Mouse (Mus musculus) right cerebral cortex, postnatal 10 days (tissue): ENCODE results near the gene Mdm2.
"Not testable (repeated sequence)": the region's sequence is repeated elsewhere in the genome, so short reads cannot be mapped to it uniquely, and the experiment has no call there.

ENCODE experiments used
- DNase-seq, 2 experiments: peaks; one replicate each; pipeline ENCODE4 v3.0.0; 2021; ENCODE audit warnings: low spot score in 2 of 2

The Mdm2 gene

DNA sequence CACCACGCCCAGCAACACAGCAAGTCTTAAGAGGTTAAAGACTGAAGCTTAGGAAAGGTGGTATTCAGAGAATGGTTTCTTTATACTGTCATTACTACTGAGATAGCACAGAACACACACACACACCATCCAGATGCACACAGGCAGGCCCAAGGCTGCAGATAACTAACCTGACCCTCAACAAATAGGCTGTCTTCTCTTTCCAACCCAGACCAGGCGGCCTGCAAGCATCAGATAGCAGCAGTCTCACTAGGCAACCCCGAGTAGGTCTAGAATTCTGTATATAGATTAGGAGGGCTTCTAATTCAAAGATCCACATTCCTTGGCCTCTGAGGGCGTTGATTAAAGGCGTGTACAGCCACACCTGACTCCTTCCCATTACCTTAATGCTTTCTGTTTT is 21.6 kb upstream of the Mdm2 start:
- no peak for DNase-seq

DNA sequence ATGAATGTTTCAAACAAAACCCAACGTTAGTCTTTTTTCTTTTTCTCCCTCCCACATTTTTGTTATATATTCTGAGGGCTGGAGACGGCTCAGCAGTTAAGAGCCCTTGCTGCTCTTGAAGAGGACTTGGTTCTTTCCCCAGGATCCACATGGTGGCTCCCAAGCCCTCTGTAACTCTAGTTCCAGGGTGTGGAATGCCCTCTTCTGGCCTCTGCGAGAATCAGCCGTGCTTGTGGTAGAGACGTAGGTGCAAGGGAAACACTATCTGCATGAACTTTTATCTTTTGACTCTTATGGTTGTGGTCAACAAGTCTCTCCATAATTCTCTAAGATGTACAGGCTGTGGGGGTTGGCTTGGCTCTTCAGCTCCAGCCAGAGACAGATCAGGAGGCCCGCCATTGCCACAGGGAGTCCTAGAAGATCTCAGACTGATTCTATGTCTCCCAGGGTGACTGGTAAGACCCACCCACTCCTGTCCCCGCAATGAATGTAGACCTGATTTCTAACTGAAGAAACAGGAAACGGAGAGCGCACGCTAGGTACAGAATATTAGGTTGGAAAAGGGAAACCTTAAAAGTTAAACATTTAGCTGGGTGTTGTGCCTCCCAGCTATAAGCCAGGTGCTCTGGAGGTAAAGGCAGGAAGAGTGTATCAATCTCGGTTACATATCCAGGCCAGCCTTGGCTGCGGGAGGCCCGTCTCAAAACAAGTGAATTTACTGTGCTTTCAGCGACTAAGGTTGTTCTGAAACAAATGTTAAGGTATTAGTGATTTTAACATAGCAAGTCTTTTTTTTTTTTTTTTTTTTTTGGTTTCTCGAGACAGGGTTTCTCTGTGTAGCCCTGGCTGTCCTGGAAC is 20.9 kb upstream of the Mdm2 start:
- peak in 1 of 2 experiments; percentile 67 for DNase-seq

GRCm38 (mm10) chr10:117730637-117731203 is 20.2 kb upstream of the Mdm2 start:
- no peak for DNase-seq

GRCm38 (mm10) chr10:117730140-117730539 is 19.6 kb upstream of the Mdm2 start:
- no peak for DNase-seq

DNA sequence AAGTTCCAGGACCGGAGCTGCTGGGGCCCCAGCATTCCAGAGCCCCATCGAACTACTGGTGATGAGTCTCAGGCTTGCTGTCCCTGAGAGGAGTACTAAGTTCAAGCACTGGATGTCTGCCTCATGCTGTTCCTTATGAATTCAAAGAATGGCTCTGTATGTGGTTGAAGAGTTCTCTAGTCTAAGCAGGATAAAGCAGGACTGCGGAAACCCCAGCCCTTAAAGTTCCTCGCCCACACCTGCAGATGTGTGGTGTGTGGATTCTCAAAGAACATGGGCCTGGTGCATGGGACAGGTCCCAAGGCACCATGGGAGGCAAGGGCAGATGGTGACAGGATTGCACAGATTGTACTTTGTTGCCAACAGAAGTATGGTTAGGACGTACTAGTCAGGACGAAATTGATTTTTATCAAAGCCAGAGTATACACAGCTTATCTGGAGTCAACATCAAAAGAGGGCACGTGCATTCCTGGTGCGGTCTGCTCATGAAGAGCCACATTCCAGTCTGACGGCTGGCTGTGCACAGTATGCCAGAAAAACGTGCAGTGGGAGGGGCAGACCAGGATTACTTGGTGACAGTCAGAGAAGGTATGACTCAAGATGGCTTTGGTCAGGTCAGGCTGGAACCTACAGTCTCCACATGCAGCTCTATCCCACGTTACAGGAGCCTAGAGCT is 18.7 kb upstream of the Mdm2 start:
- DNase-seq: no peak

DNA sequence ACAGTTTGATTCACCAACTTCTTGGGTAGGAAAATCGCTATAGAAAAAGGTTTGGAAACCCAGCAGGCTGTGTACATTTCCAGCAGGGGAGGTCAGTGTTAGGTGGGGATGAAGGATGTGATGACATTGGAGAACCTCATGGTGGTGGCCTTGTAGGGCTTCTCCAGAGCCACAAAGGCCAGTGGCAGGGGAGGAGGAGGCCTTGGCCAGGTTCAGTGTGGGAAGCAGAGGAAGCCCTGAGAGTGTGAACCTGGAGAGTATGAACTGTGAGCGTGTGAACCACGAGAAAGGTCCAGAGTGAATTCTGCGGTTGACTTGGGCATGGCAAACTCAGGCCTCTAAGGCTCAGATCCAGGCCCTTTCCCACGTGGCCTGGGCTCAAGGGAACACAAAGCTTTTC is 18.0 kb upstream of the Mdm2 start:
- no peak for DNase-seq

DNA sequence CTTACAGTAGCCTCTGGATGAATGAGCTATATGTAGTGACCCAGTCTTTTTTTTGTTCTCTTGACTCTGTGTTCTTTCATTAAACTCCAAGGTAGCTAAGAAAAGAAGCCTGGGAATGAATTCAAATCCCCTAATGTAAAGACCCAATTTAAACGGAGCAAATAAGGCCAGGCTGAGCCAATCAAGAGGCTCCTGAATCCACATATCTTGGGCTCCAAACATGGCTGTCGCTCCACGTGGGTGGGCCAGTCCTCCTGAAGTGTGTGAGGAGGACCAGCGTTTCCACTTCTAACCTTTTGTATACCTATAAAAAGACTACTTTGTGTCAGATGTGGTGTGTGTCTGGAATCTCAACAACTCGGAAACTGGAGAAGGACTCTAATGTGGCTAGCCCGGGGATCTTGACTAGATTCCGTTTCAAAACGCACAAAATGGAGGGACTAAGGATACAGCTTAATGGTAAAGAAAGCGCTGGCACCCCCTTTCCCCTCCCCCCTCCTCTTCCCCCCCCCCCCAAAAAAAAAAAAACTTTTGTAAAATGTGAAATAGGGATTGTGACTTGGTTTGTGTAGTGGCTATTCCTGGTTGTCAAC is 17.1 kb upstream of the Mdm2 start:
- no peak for DNase-seq

GRCm38 (mm10) chr10:117726888-117727385 is 16.4 kb upstream of the Mdm2 start:
- no peak for DNase-seq

DNA sequence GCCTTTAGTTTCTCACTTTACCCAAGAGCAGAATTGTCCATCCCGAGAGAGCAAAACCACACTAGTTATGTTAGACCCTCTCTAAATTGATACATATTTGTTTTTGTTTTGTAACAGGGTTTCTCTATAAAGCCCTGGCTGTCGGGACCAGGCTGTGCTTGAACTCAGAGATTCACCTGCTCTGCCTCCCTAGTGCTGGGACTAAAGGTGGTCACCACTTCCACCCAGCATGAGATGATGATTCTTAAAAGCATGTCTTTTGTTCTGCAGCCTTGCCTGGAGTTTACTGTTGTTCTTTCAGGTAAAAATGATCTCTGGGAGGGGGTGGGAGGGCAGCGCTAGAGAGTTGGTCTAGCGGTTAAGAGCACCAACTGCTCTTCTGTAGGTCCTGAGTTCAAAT is 15.8 kb upstream of the Mdm2 start:
- DNase-seq: no peak

DNA sequence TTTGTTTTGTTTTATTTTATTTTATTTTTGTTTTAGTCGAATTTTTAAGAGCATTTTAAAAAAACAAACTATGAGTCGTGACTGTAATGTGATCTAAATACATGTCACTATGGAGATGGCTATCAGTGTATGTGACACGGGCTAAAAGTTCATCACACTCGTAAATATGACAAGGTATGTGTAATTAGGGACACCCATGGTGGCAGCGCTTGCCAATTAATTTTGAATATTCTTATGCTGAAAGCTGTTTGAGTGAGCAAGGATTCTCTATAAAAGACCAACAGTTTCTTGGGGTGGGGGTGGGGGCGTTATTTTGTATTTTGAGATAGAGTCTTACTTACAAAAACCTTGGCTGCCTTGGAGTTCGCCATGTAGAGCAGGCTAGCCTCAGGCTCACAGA is 15.1 kb upstream of the Mdm2 start:
- DNase-seq: no peak

DNA sequence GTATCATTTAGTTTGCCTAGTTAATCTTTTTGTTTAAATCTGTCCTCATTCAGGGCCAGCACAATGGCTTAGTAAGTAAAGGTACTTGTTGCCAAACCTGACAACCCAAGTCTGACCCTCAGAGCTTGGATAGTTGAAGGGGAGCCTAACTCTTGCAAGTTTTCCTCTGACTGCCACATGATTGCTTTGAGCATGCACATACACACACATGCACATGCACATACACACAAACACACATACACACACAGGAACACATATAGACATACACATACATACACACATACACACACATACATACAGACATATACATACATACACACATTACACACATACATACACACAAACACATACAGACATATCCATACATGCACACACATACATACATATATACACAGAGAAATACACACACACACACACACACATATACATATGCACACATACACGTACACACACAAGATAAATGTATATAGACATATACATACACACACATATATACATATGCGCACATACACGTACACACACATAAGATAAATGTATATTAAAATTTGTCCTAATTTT is 14.3 kb upstream of the Mdm2 start:
- DNase-seq: no peak

DNA sequence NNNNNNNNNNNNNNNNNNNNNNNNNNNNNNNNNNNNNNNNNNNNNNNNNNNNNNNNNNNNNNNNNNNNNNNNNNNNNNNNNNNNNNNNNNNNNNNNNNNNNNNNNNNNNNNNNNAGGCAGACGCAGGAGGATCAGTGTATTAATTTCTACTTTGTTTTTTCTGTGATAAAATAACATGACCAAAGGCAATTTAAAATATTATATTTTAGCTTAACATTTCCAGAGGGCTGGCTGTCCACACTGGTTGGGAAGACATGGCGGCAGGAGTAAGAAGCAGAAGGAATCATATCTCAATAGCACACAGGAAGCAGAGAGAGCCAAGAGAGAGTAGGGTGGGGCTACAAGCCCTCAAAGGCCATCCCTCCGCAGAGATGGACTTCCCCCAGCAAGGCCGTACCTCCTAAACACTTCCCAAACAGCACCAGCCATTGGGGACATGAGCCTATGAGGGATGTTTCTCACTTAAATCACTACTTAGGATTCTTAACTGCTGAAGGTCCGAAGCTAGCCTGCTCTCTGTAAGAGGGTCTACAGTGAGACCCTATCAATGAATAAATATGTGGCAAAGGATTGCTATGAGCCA is 13.7 kb upstream of the Mdm2 start:
- DNase-seq: no peak

GRCm38 (mm10) chr10:117718161-117719119 is 7.9 kb upstream of the Mdm2 start:
- DNase-seq: peak; percentile 75 to 76

DNA sequence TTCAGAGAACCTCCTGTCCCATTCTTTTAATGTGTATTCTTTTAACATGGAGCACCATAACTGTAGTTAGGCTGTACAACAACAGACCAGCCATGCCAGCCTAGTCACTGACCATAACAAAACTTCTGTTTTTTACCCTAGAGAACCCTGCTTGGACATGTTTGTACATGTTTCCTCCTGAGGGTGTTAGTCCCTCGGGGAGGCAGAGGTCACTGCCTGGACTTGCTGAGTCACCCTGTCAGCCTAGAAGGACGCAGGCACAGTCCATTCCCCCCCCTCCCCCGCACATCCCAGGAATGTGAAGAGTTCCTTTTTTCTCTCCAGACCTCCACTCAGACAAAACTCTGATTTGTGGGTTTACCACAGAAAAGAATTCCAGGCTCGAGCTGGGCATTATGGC is 7.0 kb upstream of the Mdm2 start:
- no peak for DNase-seq

- DNase-seq: no peak
Observed at GRCm38 (mm10) chr10:117716686-117717085, 6.1 kb upstream of the Mdm2 start.

GRCm38 (mm10) chr10:117715654-117716053 is 5.1 kb upstream of the Mdm2 start:
- not testable (repeated sequence) for DNase-seq

DNA sequence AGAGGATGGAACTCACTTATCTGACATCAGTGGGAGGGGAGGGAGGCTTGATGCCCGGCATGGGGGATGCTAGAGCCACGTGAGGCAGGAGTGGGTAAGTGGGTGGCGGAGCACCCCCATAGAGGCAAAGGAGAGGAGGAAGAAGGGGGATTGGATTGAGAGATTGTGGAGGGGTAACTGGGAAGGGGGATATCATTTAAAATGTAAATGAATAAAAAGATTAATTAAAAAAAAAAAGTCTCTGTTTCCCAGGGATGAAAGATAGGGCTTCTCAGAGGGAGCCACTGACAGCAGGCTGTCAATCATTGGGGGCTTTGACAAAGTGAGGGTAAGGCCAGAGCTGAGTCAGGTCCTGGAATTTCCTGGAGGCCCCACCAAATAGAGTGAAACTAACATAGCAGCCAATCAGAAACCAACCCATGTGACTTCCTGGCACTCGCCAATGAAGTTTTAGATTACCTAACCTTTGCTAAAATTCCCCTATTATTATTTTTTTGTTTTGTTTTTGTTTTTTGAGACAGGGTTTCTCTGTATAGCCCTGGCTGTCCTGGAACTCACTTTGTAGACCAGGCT is 4.5 kb upstream of the Mdm2 start:
- no peak for DNase-seq

- DNase-seq: no peak
Observed at GRCm38 (mm10) chr10:117714048-117714545, 3.5 kb upstream of the Mdm2 start.

DNA sequence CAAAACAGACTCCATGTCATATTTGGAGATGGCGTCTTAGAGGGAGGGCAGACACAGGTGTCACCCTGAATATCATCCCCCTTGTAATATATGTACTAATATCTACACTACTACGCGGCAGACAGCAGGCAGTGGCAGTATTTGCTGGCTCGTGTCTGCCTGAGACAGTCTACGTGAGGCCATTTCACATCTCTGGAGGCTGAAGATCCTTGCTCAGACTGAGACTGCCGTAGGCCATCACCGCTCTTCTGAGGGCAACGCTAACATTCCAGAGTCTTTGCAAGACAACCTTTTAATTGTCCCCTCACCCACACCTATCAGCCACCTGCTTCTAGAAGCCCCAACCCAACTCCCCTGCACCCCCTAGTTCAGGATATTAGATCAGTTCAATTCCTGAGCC is 2.9 kb upstream of the Mdm2 start:
- no peak for DNase-seq

DNA sequence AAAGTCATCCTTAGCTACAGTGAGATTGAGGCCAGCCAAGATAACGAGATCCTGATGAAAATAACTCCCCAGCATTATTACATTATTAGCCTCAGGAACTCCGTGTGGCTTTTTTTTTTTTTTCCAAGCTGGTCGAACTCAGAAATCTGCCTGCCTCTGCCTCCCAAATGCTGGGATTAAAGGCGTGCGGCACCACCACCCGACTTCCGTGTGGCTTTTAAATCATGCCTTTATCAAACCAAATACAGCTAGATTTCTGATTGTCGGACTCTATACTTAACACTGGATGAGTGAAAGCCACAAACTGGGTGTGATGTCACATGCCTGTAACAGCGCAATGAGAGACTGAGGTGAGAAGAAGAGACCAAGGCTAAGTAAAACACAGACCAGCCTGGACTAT is 2.3 kb upstream of the Mdm2 start:
- no peak for DNase-seq
